Mouse (Mus musculus) inflammation-experienced regulatory T-cells (primary cell): ENCODE measurements around the gene Cnot2. TPM values are rescaled to one million over a fixed set of nuclear protein-coding genes. Genes with fewer than 3 reads are reported as not detected.

Experiments
- polyA plus RNA-seq, 2 experiments: library from polyadenylated mRNA; unstranded; fragments of 100-300 nt; shearing (Covaris generic); gene quantifications; one replicate each; pipeline ENCODE4 v1.2.1; 2017

Gene Cnot2
- polyA plus RNA-seq, result 100 to 1,000 TPM; 108 to 120 TPM

GRCm38 (mm10) chr10:116581369-116581718 lies at the start of gene Cnot2:
Gene Cnot2 (minus strand): TSS chr10:116581511.

GRCm38 (mm10) chr10:116473759-116474549 lies 107.4 kb downstream of the Cnot2 start, which contains the start of gene Kcnmb4:
Gene Kcnmb4 (minus strand): TSS chr10:116473878.

Other genes starting within 250 kb of the Cnot2 start
- 1 to 10 TPM; 2.3 to 5.3 TPM for gene Kcnmb4, start 107.6 kb downstream of the Cnot2 start, polyA plus RNA-seq